Mouse (Mus musculus): Measurements from ENCODE around the gene Atp1b3. TPM values are rescaled to one million over a fixed set of nuclear protein-coding genes. Genes with fewer than 3 reads are reported as not detected.
A peak's percentile ranks its signal among the peaks of the same experiment; 100 is the strongest.
"Not testable (repeated sequence)": the region's sequence is repeated elsewhere in the genome, so short reads cannot be mapped to it uniquely, and the experiment has no call there.

Gene Atp1b3
- polyA plus RNA-seq, 1 experiment from 2014 or later, result 131 TPM

DNA sequence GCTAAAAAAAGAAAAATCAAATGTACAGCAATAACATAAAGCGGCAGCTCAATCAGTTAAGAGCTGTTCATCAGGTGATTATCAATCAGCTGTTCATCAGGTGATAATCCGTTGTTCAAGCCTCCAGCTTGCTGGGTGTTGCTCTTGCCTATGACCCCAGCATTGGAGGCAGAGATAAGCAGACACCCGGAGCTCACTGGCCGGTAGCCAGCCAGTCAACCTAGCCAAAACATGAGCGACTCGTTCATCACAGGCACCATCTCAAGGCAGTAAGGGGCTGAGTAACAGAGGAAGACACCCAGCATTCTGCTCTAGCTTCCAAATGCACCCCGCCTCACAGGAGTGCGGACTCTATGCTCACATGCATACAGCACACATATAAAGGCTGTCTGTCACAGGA lies 10.4 kb downstream of the Atp1b3 start:
- Histone ChIP-seq H3K9ac (no peak overlapping the region), H3K4me2 (replicated peaks) (no peak overlapping the region), H3K36me3 (peaks cover 7% of the 10 kb centered on the region; the same call in 1 of the 2 replicates), H3K27me3 (no peaks in the 10 kb centered on the region), H3K27ac (no peak overlapping the region), H3K4me3 (no peak overlapping the region), H3K9me3 (no peaks in the 10 kb centered on the region), H3K4me1 (peaks cover 4% of the 10 kb centered on the region; the same call in 1 of the 2 replicates)
- 81% methylated on average over 8 of the region's 8 CpGs for WGBS
- ATAC-seq (ENCODE audit: low FRiP score, low read depth), result no peak

GRCm38 (mm10) chr9:96353121-96353769 lies 11.0 kb downstream of the Atp1b3 start:
- H3K9me3 ChIP-seq, result no peaks in the 10 kb centered on the region
- WGBS, result 84% methylated on average over 12 of the region's 12 CpGs
- H3K27me3 ChIP-seq, result no peaks in the 10 kb centered on the region
- no peak overlapping the region for H3K4me3 ChIP-seq
- ATAC-seq (ENCODE audit: low FRiP score, low read depth), result no peak
- no peak overlapping the region for H3K4me2 ChIP-seq (replicated peaks)
- peaks cover 5% of the 10 kb centered on the region; the same call in 1 of the 2 replicates for H3K36me3 ChIP-seq
- H3K4me1 ChIP-seq, result peaks cover 5% of the 10 kb centered on the region; the same call in 1 of the 2 replicates
- H3K9ac ChIP-seq, result no peak overlapping the region
- H3K27ac ChIP-seq, result no peak overlapping the region

GRCm38 (mm10) chr9:96351771-96352170 lies 12.5 kb downstream of the Atp1b3 start:
- H3K4me3 ChIP-seq; H3K9ac ChIP-seq; H3K27ac ChIP-seq; H3K4me2 ChIP-seq (replicated peaks); H3K4me1 ChIP-seq; H3K36me3 ChIP-seq; ATAC-seq (ENCODE audit: low FRiP score, low read depth); H3K9me3 ChIP-seq; H3K27me3 ChIP-seq: not testable (repeated sequence)
- WGBS, result 86% methylated on average over 6 of the region's 6 CpGs

DNA sequence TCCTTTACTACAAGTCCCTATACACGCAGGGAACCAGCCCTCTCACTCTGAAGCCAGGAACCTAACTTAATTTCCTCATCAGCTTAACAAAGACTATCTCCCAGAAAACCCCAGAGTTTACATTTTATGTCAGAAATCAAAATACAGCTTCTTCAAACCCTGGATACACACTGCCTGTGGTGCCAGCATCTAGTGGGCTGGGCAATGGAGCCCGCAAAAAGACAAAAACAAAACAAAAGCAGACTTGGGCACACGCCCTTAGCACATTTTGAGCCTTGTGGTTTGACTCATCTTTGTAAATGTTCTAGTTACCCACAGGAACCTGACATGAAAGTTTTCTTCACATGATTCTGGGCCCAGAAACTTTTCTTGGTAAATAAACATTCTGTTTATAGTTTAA lies 13.8 kb downstream of the Atp1b3 start:
- H3K36me3 ChIP-seq, result peaks cover 5% of the 10 kb centered on the region; the same call in 1 of the 2 replicates
- WGBS, result 56% methylated on average over 3 of the region's 3 CpGs

DNA sequence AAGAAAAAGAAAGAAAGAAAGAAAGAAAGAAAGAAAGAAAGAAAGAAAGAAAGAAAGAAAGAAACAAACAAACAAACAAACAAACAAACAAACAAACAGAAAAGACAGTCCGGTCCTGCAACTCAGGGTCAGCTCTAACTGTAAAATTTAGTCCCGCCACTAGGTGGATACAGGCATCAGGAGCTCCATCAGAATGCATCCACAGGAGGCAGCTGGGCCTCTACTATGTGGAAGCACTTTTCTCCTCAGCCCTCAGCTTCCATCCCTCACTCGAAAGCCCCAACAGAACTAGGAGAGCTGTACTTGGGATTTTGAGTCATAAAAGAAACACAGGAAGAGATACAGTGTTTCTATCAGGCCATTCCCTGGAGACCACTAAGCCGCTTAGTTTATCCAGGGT lies 14.2 kb downstream of the Atp1b3 start:
- Histone ChIP-seq H3K27ac (no peak overlapping the region), H3K9ac (no peak overlapping the region), H3K4me1 (peaks cover 5% of the 10 kb centered on the region; the same call in 1 of the 2 replicates), H3K4me2 (replicated peaks) (no peak overlapping the region), H3K9me3 (no peaks in the 10 kb centered on the region), H3K36me3 (peaks cover 6% of the 10 kb centered on the region), H3K4me3 (no peak overlapping the region), H3K27me3 (no peaks in the 10 kb centered on the region)
- no peak for ATAC-seq (ENCODE audit: low FRiP score, low read depth)
- WGBS, result 41% methylated on average over 4 of the region's 4 CpGs

More for the DNA sequence above, 13.8 kb downstream of the Atp1b3 start:
- H3K4me2 ChIP-seq (replicated peaks), result no peak overlapping the region
- H3K27ac ChIP-seq, result no peak overlapping the region
- H3K4me1 ChIP-seq, result peaks cover 5% of the 10 kb centered on the region; the same call in 1 of the 2 replicates
- H3K27me3 ChIP-seq, result no peaks in the 10 kb centered on the region
- H3K9ac ChIP-seq, result no peak overlapping the region
- H3K9me3 ChIP-seq, result no peaks in the 10 kb centered on the region
- no peak for ATAC-seq (ENCODE audit: low FRiP score, low read depth)
- no peak overlapping the region for H3K4me3 ChIP-seq

DNA sequence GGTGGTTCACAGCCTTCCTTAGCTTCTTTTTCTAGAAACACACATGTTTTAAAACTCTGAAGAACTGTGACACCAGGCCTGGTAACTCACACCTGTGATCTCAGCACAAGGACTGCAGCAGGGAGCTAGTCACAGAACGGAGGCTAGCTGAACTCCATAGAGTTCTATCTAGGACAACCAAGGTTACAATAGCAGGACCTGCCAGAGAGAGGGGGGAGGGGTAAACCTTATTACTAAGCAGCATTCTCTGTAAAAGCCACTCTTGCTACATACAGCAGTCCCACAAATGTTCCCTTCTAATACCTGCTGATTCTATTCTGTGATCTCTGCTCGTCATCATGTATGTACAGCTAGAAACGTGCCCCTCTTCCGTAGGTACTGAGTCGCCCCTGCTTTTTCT lies 15.4 kb downstream of the Atp1b3 start:
- 90% methylated on average over 5 of the region's 5 CpGs for WGBS
- Histone ChIP-seq H3K27me3 (no peaks in the 10 kb centered on the region), H3K27ac (no peak overlapping the region), H3K36me3 (peaks cover 10% of the 10 kb centered on the region), H3K4me2 (replicated peaks) (no peak overlapping the region), H3K4me3 (no peak overlapping the region), H3K9ac (no peak overlapping the region), H3K4me1 (peaks cover 5% of the 10 kb centered on the region; the same call in 1 of the 2 replicates), H3K9me3 (no peaks in the 10 kb centered on the region)
- no peak for ATAC-seq (ENCODE audit: low FRiP score, low read depth)

GRCm38 (mm10) chr9:96345750-96346149 lies 18.5 kb downstream of the Atp1b3 start:
- no peak overlapping the region for H3K27ac ChIP-seq
- H3K9me3 ChIP-seq, result no peaks in the 10 kb centered on the region
- no peaks in the 10 kb centered on the region for H3K27me3 ChIP-seq
- no peak overlapping the region for H3K4me2 ChIP-seq (replicated peaks)
- peaks cover 5% of the 10 kb centered on the region; the same call in 1 of the 2 replicates for H3K4me1 ChIP-seq
- H3K9ac ChIP-seq, result no peak overlapping the region
- no peak for ATAC-seq (ENCODE audit: low FRiP score, low read depth)
- WGBS, result 83% methylated on average over 3 of the region's 3 CpGs
- H3K4me3 ChIP-seq, result no peak overlapping the region
- H3K36me3 ChIP-seq, result peaks cover 32% of the 10 kb centered on the region

DNA sequence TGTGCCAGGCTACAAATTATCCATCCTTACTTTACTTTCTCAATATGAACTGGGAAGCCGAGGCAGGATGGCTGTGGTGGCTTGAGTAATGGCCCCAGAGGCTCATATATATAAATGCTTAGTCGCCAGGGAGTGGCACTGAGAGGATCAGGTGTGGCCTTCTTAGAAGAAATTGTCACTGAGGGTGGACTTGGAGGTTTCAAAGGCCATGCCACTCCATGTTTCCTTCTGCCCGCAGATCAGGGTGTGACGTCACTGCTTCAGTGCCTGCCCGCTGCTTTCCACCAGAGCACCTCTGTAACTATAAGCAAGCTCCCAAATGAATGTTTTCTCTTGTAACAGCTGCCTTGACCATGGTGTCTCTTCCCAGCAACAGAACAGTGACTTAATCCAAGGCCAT lies 33.1 kb downstream of the Atp1b3 start:
- H3K9ac ChIP-seq, result no peak overlapping the region
- 0 out of 2 replicates have a peak, but pooled peaks cover 6% of the 10 kb centered on the region for H3K4me1 ChIP-seq
- no peak overlapping the region for H3K4me3 ChIP-seq
- 88% methylated on average over 5 of the region's 5 CpGs for WGBS
- peaks cover 41% of the 10 kb centered on the region for H3K36me3 ChIP-seq
- H3K27ac ChIP-seq, result no peak overlapping the region
- H3K27me3 ChIP-seq, result no peaks in the 10 kb centered on the region
- H3K4me2 ChIP-seq (replicated peaks), result no peak overlapping the region
- ATAC-seq (ENCODE audit: low FRiP score, low read depth), result no peak
- H3K9me3 ChIP-seq, result no peaks in the 10 kb centered on the region

GRCm38 (mm10) chr9:96328226-96328625 lies 36.0 kb downstream of the Atp1b3 start:
- H3K27me3 ChIP-seq, result no peaks in the 10 kb centered on the region
- H3K27ac ChIP-seq, result no peak overlapping the region
- H3K4me2 ChIP-seq (replicated peaks), result no peak overlapping the region
- 0 out of 2 replicates have a peak, but pooled peaks cover 6% of the 10 kb centered on the region for H3K4me1 ChIP-seq
- peak overlapping the region; percentile 19; the same call in 1 of the 2 replicates for H3K9ac ChIP-seq
- 87% methylated on average over 4 of the region's 4 CpGs for WGBS
- H3K4me3 ChIP-seq, result no peak overlapping the region
- H3K9me3 ChIP-seq, result no peaks in the 10 kb centered on the region
- ATAC-seq (ENCODE audit: low FRiP score, low read depth), result no peak
- H3K36me3 ChIP-seq, result peaks cover 19% of the 10 kb centered on the region

DNA sequence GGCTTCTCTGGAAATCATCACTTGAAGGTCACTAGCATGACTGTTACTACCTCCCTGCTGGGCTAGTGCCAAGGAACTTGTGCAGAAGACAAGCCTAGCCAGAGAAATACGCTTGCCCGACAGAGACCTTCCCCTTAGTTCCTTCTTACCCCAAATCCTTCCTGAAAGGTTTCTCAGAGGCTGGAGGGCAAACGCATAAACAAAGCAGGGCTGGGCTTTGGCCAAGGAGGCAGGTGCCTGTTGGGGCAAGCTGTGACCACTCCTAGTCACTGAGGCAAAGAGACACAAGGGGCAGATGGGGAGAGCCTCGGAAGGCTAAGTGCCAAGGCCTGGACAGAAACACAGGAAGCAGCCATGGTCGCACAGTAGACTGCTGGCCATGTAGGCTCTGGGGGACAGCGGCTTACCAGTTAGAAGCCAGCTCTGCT lies 37.7 kb downstream of the Atp1b3 start:
- H3K36me3 ChIP-seq, result peaks cover 17% of the 10 kb centered on the region; the same call in 1 of the 2 replicates
- H3K4me2 ChIP-seq (replicated peaks), result no peak overlapping the region
- ATAC-seq (ENCODE audit: low FRiP score, low read depth), result no peak
- H3K4me1 ChIP-seq, result 0 out of 2 replicates have a peak, but pooled peaks cover 6% of the 10 kb centered on the region
- 70% methylated on average over 6 of the region's 6 CpGs for WGBS
- H3K27ac ChIP-seq, result 0 out of 2 replicates have a peak overlapping the region, but pooled peaks have one; percentile 6
- no peaks in the 10 kb centered on the region for H3K27me3 ChIP-seq
- H3K4me3 ChIP-seq, result no peak overlapping the region
- no peaks in the 10 kb centered on the region for H3K9me3 ChIP-seq
- no peak overlapping the region for H3K9ac ChIP-seq

DNA sequence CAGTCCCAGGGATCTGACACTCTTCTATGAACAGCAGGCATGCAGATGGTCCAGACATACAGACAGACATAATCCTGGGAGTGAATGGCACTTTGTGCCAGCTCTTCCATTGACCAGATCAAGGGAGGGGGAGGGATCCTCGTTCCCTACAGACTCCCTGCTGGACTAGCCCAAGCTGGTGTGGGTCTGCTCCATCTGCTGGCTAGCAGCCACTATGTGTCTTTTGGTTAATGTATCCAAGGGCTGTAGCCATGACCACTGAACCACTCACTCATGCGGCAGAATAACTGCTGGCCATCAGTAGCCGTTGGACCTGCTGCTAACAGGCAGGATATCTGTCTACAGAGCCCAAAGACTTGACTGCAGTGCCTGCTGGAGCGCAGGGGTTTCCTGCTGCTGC lies 39.7 kb downstream of the Atp1b3 start:
- Histone ChIP-seq H3K9me3 (no peaks in the 10 kb centered on the region), H3K4me2 (replicated peaks) (no peak overlapping the region), H3K4me1 (0 out of 2 replicates have a peak, but pooled peaks cover 6% of the 10 kb centered on the region), H3K4me3 (no peak overlapping the region), H3K9ac (no peak overlapping the region), H3K27ac (no peak overlapping the region), H3K27me3 (no peaks in the 10 kb centered on the region), H3K36me3 (peaks cover 19% of the 10 kb centered on the region)
- WGBS, result 73% methylated on average over 4 of the region's 4 CpGs
- no peak for ATAC-seq (ENCODE audit: low FRiP score, low read depth)

- H3K36me3 ChIP-seq, result peaks cover 35% of the 10 kb centered on the region
Measured at GRCm38 (mm10) chr9:96322411-96323152, 41.7 kb downstream of the Atp1b3 start.

More at GRCm38 (mm10) chr9:96322411-96323152, 41.7 kb downstream of the Atp1b3 start:
- no peak for ATAC-seq (ENCODE audit: low FRiP score, low read depth)
- H3K4me3 ChIP-seq, result no peak overlapping the region
- no peak overlapping the region for H3K27ac ChIP-seq
- no peak overlapping the region for H3K9ac ChIP-seq
- H3K9me3 ChIP-seq, result no peaks in the 10 kb centered on the region
- H3K4me1 ChIP-seq, result 0 out of 2 replicates have a peak, but pooled peaks cover 6% of the 10 kb centered on the region
- WGBS, result 86% methylated on average over 15 of the region's 15 CpGs
- H3K4me2 ChIP-seq (replicated peaks), result no peak overlapping the region
- H3K27me3 ChIP-seq, result no peaks in the 10 kb centered on the region

Data from limb, embryonic 13.5 days (tissue).